Mouse (Mus musculus): ENCODE data around the gene Olfr484.
"Not testable (repeated sequence)": the region's sequence is repeated elsewhere in the genome, so short reads cannot be mapped to it uniquely, and the experiment has no call there.

Olfr484 gene

GRCm38 (mm10) chr7:108127349-108127748 lies at the start of gene Olfr484:
Gene Olfr484, minus strand, starts transcription at chr7:108127449.
- DNase-seq (ENCODE audit: low spot score) = no peak

GRCm38 (mm10) chr7:108172642-108173041 lies 45.4 kb upstream of the Olfr484 start, which contains the start of gene Olfr486:
Gene Olfr486, minus strand, starts transcription at chr7:108172742.
- DNase-seq (ENCODE audit: low spot score) = not testable (repeated sequence)

- DNase-seq (ENCODE audit: low spot score) = no peak
Observed at GRCm38 (mm10) chr7:108159771-108160170, 32.5 kb upstream of the Olfr484 start, which contains the start of gene Olfr485. Gene Olfr485, minus strand, starts transcription at chr7:108159871.

GRCm38 (mm10) chr7:108121416-108121815 lies 5.8 kb downstream of the Olfr484 start:
- DNase-seq (ENCODE audit: low spot score) = no peak

- DNase-seq (ENCODE audit: low spot score) = no peak
Observed at GRCm38 (mm10) chr7:108120681-108121080, 6.6 kb downstream of the Olfr484 start.

- DNase-seq (ENCODE audit: low spot score) = no peak
Observed at GRCm38 (mm10) chr7:108100549-108100948, 26.7 kb downstream of the Olfr484 start, which contains the start of gene Olfr483. Gene Olfr483, plus strand, starts transcription at chr7:108100849.

- no peak for DNase-seq (ENCODE audit: low spot score)
Observed at GRCm38 (mm10) chr7:108097486-108097885, 29.8 kb downstream of the Olfr484 start, which contains the start of gene Olfr482. Gene Olfr482, minus strand, starts transcription at chr7:108097586.

- DNase-seq (ENCODE audit: low spot score) = no peak
Observed at GRCm38 (mm10) chr7:108079555-108079954, 47.7 kb downstream of the Olfr484 start, which contains the start of gene Olfr481. Gene Olfr481, plus strand, starts transcription at chr7:108079855.

All from yolk sac, embryonic 10.5 days (tissue).